Mouse (Mus musculus) lung, adult 2 months (tissue): ENCODE measurements at regions not wholly inside any gene's neighbourhood (a gene's known extent, or its start where the extent isn't known, plus 50 kb on each side); places are given as distances from the start of the nearest gene placed in this dataset.
"Not testable (repeated sequence)": the region's sequence is repeated elsewhere in the genome, so short reads cannot be mapped to it uniquely, and the experiment has no call there.

Source experiments
- DNase-seq: peaks from one replicate; pipeline ENCODE4 v3.0.0; 2022
- H3K4me1 ChIP-seq: fragments of 200-500 bp; 2 replicates; pipeline ENCODE4 v1.6.1; 2011; ENCODE audit warnings: low read length; ENCODE audit not compliant: control insufficient read depth, insufficient read depth
- H3K4me3 ChIP-seq: fragments of 200-500 bp; replicated peaks from 2 replicates; pipeline ENCODE3; 2011; ENCODE audit warnings: low read depth, mild to moderate bottlenecking, control low read depth, low read length; ENCODE audit errors: extremely low read depth
- CTCF ChIP-seq: fragments of 200-500 bp; IDR thresholded peaks from 2 replicates; pipeline ENCODE4 v1.5.1; 2011; ENCODE audit warnings: mild to moderate bottlenecking, low read length, control low read depth; ENCODE audit not compliant: insufficient read depth
- POLR2A ChIP-seq: fragments of 200-500 bp; IDR thresholded peaks from 2 replicates; pipeline ENCODE4 v1.6.1; 2011; ENCODE audit warnings: low read depth, mild to moderate bottlenecking, control low read depth, low read length, borderline replicate concordance; ENCODE audit errors: extremely low read depth
- WGBS: fragments of 180-500 bp; shearing (Covaris S2); methylation state at CpG from one replicate; pipeline ENCODE4 v1.1.7; 2018; 5-methylcytosine and 5-hydroxymethylcytosine counted together

DNA sequence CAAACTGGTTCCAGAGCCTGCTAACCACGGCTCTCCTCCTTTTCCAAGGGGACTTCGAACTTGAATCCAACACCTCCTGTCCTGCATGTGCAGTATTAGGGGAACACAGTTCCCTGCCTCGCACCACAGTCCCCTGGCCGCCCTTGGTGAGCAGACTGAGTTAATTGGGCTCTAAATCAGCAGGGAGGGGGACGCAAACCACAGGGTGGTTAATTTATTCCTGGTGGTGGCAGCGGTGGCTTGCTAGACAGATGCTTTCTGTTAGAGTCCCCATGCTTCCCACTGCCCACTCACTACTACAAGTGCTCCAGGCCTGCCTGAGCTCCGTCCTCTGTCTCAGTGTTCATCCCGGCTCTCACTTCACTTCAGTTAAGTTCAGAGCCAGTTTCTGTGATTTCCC, 198.0 kb upstream of the Prok2 start:
- H3K4me1 ChIP-seq, result no peaks in the 10 kb centered on the region
- no peak overlapping the region for H3K4me3 ChIP-seq
- TF ChIP-seq POLR2A (no peak), CTCF (no peak)
- WGBS, result 89% methylated on average over 8 of the region's 8 CpGs
- no peak for DNase-seq

DNA sequence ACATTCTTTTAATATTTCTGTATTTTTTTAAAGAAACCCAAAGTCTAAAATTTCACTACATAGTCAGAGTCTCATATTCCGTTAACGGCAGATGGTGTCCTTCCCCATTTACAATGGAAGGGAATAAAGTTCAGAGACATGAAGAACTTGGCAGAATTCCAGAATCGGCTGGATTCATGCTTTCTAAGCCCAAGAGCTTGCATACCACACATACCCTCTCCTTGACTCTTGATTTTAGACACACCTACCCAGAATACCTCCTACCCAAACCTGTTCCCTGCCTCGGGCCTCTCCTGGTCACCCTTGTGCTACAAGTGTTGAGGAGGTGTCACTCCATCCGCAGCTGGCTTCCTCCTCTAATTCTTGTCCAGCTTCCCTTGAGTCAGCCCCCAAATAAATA, 195.8 kb upstream of the Prok2 start:
- Histone ChIP-seq H3K4me3 (no peak overlapping the region), H3K4me1 (no peaks in the 10 kb centered on the region)
- TF ChIP-seq POLR2A, result no peak
- no peak for TF ChIP-seq CTCF
- DNase-seq, result no peak
- 53% methylated on average over 5 of the region's 5 CpGs for WGBS

DNA sequence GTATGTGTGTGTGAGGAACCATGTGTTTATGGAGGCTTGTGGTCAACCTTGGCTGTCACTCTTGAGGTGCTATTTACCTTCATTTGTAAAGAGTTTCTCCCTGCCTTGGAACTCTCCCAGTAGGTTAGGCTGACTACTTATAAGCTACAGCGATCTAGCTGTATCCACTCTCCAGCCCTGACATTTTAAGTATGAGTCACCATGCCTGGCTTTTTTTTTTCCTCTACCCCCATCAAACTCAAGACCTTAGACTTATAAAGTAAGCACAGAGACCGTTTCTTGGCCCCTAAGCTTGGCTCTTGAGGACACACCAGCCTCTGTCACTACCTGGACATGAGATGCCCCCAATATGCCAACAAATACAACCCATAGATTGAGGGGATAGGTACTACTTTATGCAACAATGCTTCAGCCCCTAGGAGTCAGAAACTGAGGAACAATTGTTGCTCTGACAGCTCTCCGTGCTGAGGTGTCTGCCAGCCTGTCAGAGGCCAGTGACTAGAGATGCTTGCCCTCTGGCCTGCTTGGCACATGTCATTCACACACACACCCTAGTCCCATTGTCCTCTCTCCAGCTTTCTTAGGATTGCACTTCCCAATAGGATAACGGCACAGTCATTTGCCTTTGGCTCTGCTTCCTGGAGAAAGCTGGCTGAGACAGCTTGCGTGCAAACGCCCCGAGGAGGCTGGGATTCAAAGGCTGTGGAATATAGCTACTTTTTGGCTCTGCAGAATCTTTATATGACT, 193.8 kb upstream of the Prok2 start:
- no peak for DNase-seq
- Histone ChIP-seq H3K4me1 (no peaks in the 10 kb centered on the region), H3K4me3 (no peak overlapping the region)
- 47% methylated on average over 7 of the region's 7 CpGs for WGBS
- TF ChIP-seq POLR2A, result no peak
- TF ChIP-seq CTCF, result no peak

DNA sequence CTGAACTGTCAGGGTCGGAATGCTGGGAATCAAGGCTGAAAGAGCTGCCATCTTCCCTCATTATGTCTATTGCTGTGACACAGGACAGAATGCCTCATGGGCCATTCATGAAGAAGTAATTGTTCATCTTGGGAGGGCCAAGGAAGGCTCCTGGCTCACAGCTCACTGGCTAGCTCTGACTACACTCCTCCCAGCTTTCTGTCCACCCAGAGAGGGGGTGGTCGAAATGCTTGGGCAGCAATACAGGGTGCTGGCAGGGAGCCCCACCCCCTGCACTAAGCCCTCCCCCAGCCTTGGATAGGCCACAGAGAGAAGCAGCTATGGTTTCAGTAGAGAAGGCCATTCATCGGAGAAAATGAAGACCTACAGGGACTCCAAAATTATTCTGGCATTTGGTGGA, 192.2 kb upstream of the Prok2 start:
- no peak for TF ChIP-seq CTCF
- DNase-seq, result no peak
- Histone ChIP-seq H3K4me3 (no peak overlapping the region), H3K4me1 (no peaks in the 10 kb centered on the region)
- 80% methylated on average over 3 of the region's 3 CpGs for WGBS

DNA sequence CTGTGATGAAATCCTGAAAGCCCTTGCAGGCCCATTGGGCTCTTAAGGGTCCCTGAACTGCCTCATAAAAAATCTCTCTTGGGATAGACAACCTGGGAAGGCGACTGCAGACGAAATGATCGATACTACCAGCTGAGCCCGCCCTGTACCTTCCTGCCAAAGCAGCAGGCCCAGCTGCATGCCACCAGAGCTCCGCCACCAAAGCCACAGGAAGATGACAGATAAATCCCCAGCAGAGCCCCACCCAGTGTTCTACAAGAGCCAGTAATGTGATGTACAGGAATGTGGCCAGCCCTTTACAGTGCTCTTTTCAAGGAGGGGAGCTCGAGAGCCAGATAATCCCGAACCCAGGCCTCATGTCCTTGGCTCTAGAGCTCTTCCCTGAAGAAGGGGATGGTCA, 183.7 kb upstream of the Prok2 start:
- 24% methylated on average over 7 of the region's 7 CpGs for WGBS
- TF ChIP-seq CTCF (no peak), POLR2A (no peak)
- H3K4me1 ChIP-seq, result no peaks in the 10 kb centered on the region
- DNase-seq, result no peak
- no peak overlapping the region for H3K4me3 ChIP-seq

DNA sequence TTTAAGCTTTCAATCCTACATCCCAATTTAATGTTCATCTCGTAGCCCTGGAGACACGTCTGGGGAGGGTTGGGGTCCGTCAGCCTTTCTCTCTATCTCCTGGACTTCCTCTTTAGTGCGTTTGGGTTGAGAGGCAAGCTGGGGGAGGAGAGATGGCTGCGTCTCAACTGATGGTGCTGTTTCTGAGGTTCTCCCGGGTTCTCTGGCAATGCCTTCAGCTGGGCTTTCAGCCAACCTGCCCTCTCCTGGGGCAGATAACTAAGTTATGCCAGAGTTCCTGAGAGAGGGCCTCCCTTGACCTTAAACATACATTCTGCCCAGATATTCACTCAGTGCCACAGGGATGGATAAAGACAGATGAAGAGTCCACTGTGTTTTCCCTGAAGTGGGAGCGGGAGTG, 183.3 kb upstream of the Prok2 start:
- TF ChIP-seq CTCF (no peak), POLR2A (no peak)
- 39% methylated on average over 7 of the region's 7 CpGs for WGBS
- no peak overlapping the region for H3K4me3 ChIP-seq
- H3K4me1 ChIP-seq, result no peaks in the 10 kb centered on the region
- DNase-seq, result peak; percentile 19

DNA sequence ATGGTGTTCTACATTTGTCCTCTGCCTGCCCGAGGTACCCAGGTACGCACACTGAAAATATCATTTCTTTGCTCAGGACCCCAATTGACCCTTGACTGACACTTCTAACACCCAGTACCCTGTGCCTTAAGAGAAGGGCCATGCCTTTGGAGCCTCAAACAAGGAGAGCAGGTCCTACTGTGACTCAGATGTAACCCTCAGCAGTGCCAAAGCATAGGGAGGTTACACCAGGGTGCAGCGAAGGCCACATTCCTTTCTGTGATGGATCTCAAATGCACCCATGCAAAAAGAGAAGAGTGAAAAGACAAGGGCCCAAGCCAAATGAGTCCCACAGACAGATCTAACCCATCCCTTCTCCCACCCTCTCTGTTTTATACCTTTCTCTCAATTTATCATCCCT, 181.9 kb upstream of the Prok2 start:
- DNase-seq, result no peak
- TF ChIP-seq POLR2A (no peak), CTCF (no peak)
- H3K4me3 ChIP-seq, result no peak overlapping the region
- H3K4me1 ChIP-seq, result 0 out of 2 replicates have a peak, but pooled peaks cover 2% of the 10 kb centered on the region
- WGBS, result 92% methylated on average over 3 of the region's 3 CpGs

DNA sequence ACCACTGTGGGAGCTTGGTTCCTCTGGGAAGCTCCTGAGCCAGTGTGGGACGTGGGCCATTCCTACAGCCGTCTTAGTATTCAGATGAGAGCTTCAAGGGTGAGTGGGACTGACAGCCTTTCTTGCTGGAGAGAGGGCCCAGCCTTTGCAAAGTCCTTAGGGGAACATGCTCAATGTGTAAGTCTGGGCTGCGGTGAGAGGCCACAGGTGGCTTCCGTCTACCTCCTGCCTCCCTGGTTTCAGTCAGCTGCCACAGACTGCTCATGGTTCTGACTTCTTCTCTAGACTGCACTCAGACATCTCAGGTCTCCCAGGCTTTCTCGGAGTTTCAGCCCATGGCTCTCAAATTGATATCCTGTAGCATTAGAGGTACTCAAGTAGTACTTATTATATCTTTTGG, 179.0 kb upstream of the Prok2 start:
- DNase-seq, result no peak
- 84% methylated on average over 5 of the region's 5 CpGs for WGBS
- no peak overlapping the region for H3K4me3 ChIP-seq
- TF ChIP-seq CTCF (no peak), POLR2A (no peak)
- H3K4me1 ChIP-seq, result 0 out of 2 replicates have a peak, but pooled peaks cover 3% of the 10 kb centered on the region

DNA sequence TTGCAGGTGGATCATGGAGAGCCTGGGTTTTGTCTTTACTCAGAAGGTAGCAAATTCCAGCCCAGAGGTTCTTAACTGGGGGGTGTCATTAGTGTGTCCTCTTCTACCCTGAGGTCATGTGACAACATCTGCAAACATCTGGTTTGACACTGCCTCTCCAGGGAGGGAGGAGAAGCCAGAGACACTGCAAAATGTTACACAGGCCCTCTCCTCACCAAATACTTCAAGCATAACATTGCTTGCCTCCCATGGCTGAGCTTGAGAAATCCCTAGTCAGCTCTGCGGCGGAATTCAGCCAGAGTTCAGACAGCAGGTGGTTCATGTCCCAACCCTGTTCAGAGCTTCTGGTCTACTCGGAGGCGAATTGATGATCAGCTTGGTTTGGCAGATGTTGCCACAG, 178.4 kb upstream of the Prok2 start:
- DNase-seq, result no peak
- TF ChIP-seq POLR2A, result no peak
- WGBS, result 70% methylated on average over 4 of the region's 4 CpGs
- Histone ChIP-seq H3K4me1 (0 out of 2 replicates have a peak, but pooled peaks cover 3% of the 10 kb centered on the region), H3K4me3 (no peak overlapping the region)

DNA sequence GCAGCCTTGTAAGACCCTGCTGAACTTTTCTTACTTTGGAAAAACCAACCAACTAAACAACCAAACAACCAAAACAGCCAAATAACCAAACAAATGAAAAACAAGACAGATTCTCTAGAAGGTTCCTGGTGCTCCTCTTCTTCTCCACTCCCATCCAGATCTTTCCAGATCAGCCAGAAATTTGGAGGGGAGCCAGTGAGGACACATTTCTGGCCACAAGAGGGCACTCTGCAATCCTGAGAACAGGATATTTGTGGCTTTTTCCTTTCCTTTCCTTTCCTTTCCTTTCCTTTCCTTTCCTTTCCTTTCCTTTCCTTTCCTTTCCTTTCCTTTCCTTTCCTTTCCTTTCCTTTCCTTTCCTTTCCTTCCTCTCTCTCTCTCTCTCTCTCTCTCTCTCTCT, 177.9 kb upstream of the Prok2 start:
- peak; percentile 48 for TF ChIP-seq CTCF
- peak; percentile 65 for DNase-seq
- not testable (repeated sequence) for H3K4me3 ChIP-seq, H3K4me1 ChIP-seq
